19 mouse cellular contexts compared by ENCODE assay signal in genomic region chr13:112031061-112031460, GRCm38 (mm10).
A peak's percentile ranks its signal among the peaks of the same experiment; 100 is the strongest.
DNase-seq lines count a peak whose midpoint lies in the region; ATAC-seq and TF ChIP-seq lines count a peak whose summit lies in the region.
"Had no signal": no experiment of that assay in that cellular context is flagged by ENCODE, and none has a peak within 500 bp of the region (broad histone marks: within the 10 kb centered on the region; RNA-seq: fewer than 3 reads in every experiment).

No protein-coding gene starts in this region.

- TF ChIP-seq POLR2A in heart, adult 2 months (IDR thresholded peaks at IDR 0.05; ENCODE audit: insufficient read depth, low read depth, low read length): no peak

- WGBS in heart, embryonic 10.5 days: 73% methylated on average over 11 of the region's 11 CpGs
- 83% methylated on average over 11 of the region's 11 CpGs for WGBS in heart, adult 2 months
- WGBS in lung, embryonic 16.5 days: 72% methylated on average over 11 of the region's 11 CpGs
- WGBS in liver, embryonic 15.5 days (ENCODE audit: insufficient replicate concordance): 75% methylated on average over 11 of the region's 11 CpGs

- intact Hi-C loops in heart, adult 2 months (cut with DNase I): no loop called here

- no peak overlapping the region for H3K4me2 ChIP-seq in lung, embryonic 16.5 days (ENCODE audit: low read depth, low read length)
- H3K4me2 ChIP-seq in liver, embryonic 15.5 days: no peak overlapping the region
- H3K4me2 ChIP-seq: embryonic facial prominence, embryonic 13.5 days; neural tube, embryonic 12.5 days had no signal

- H3K4me1 ChIP-seq in heart, embryonic 10.5 days: no peaks in the 10 kb centered on the region
- H3K4me1 ChIP-seq in heart, adult 2 months (ENCODE audit: control insufficient read depth, insufficient read depth, low read length): no peaks in the 10 kb centered on the region
- peaks cover 7% of the 10 kb centered on the region; the same call in 1 of the 2 replicates for H3K4me1 ChIP-seq in lung, embryonic 16.5 days (replicated peaks; ENCODE audit: control insufficient read depth, insufficient read depth, low read length)
- H3K4me1 ChIP-seq in liver, embryonic 15.5 days (replicated peaks): peaks cover 5% of the 10 kb centered on the region; the same call in 1 of the 2 replicates
- H3K4me1 ChIP-seq: embryonic facial prominence, embryonic 13.5 days; midbrain, embryonic 10.5 days; neural tube, embryonic 12.5 days had no signal

- H3K9ac ChIP-seq in heart, adult 2 months (ENCODE audit: low read depth, low read length): no peak overlapping the region
- H3K9ac ChIP-seq in lung, embryonic 16.5 days (ENCODE audit: low read length): no peak overlapping the region
- no peak overlapping the region for H3K9ac ChIP-seq in liver, embryonic 15.5 days
- H3K9ac ChIP-seq: embryonic facial prominence, embryonic 13.5 days; neural tube, embryonic 12.5 days had no signal

- H3K36me3 ChIP-seq in heart, embryonic 10.5 days: no peaks in the 10 kb centered on the region
- no peaks in the 10 kb centered on the region for H3K36me3 ChIP-seq in heart, adult 2 months (ENCODE audit: control insufficient read depth, insufficient read depth, low read length)
- no peaks in the 10 kb centered on the region for H3K36me3 ChIP-seq in lung, embryonic 16.5 days (ENCODE audit: control insufficient read depth, insufficient read depth, low read length)
- no peaks in the 10 kb centered on the region for H3K36me3 ChIP-seq in liver, embryonic 15.5 days (replicated peaks)
- H3K36me3 ChIP-seq: embryonic facial prominence, embryonic 13.5 days; midbrain, embryonic 10.5 days; neural tube, embryonic 12.5 days had no signal

- no peak overlapping the region for H3K4me3 ChIP-seq in heart, embryonic 10.5 days
- no peak overlapping the region for H3K4me3 ChIP-seq in heart, adult 2 months
- no peak overlapping the region for H3K4me3 ChIP-seq in lung, embryonic 16.5 days (ENCODE audit: low read length)
- H3K4me3 ChIP-seq in liver, embryonic 15.5 days (replicated peaks): no peak overlapping the region
- H3K4me3 ChIP-seq: embryonic facial prominence, embryonic 13.5 days; layer of hippocampus, adult 2 months; left cerebral cortex, adult 2 months; midbrain, embryonic 10.5 days; neural tube, embryonic 12.5 days had no signal

- H3K9me3 ChIP-seq in heart, embryonic 10.5 days: no peaks in the 10 kb centered on the region
- no peaks in the 10 kb centered on the region for H3K9me3 ChIP-seq in lung, embryonic 16.5 days (ENCODE audit: control insufficient read depth, low read length)
- no peaks in the 10 kb centered on the region for H3K9me3 ChIP-seq in liver, embryonic 15.5 days (replicated peaks)
- H3K9me3 ChIP-seq: embryonic facial prominence, embryonic 13.5 days; midbrain, embryonic 10.5 days; neural tube, embryonic 12.5 days had no signal

- H3K27ac ChIP-seq in heart, embryonic 10.5 days: no peak overlapping the region
- no peak overlapping the region for H3K27ac ChIP-seq in heart, adult 2 months
- H3K27ac ChIP-seq in lung, embryonic 16.5 days (ENCODE audit: low read length): peak overlapping the region; percentile 86
- no peak overlapping the region for H3K27ac ChIP-seq in liver, embryonic 15.5 days (replicated peaks)
- H3K27ac ChIP-seq: embryonic facial prominence, embryonic 13.5 days; layer of hippocampus, adult 2 months; left cerebral cortex, adult 2 months; midbrain, embryonic 10.5 days; neural tube, embryonic 12.5 days had no signal

- H3K27me3 ChIP-seq in heart, embryonic 10.5 days (ENCODE audit: insufficient read depth, poor library complexity, severe bottlenecking): no peaks in the 10 kb centered on the region
- H3K27me3 ChIP-seq in heart, adult 2 months (ENCODE audit: control insufficient read depth, insufficient read depth, low read length): no peaks in the 10 kb centered on the region
- H3K27me3 ChIP-seq in lung, embryonic 16.5 days (ENCODE audit: control insufficient read depth, insufficient read depth, low read depth, low read length): no peaks in the 10 kb centered on the region
- peaks cover 49% of the 10 kb centered on the region for H3K27me3 ChIP-seq in liver, embryonic 15.5 days
- H3K27me3 ChIP-seq: embryonic facial prominence, embryonic 13.5 days; neural tube, embryonic 12.5 days had no signal

- peak; percentile 52 for ATAC-seq in lung, embryonic 16.5 days (ENCODE audit: low read depth)
- ATAC-seq in liver, embryonic 15.5 days (ENCODE audit: insufficient read depth): peak; percentile 25
- ATAC-seq: activated CD4-positive, CD25-positive, alpha-beta regulatory T cell, adult 4 months; hindbrain, embryonic 16.5 days had no signal

- TF ChIP-seq CTCF in heart, adult 2 months (IDR thresholded peaks at IDR 0.05): no peak

- no peaks in the 10 kb centered on the region for H3K79me2 ChIP-seq in heart, adult 2 months (replicated peaks; ENCODE audit: control insufficient read depth, insufficient read depth, low read length)

- DNase-seq in heart, embryonic 10.5 days (ENCODE audit: low spot score): peak; percentile 64
- no peak for DNase-seq in heart, adult 2 months
- no peak for DNase-seq in lung, postnatal 25 days (ENCODE audit: low spot score)
- peak; percentile 30 for DNase-seq in testis, postnatal 14 days (ENCODE audit: low spot score)
- DNase-seq in adrenal gland, postnatal 36 days: no peak
- no peak for DNase-seq in urinary bladder, postnatal 14 days (ENCODE audit: low spot score)
- DNase-seq: cerebellum, adult 9-10 months; heart, postnatal 4 days; kidney, adult 9 months; thymus, adult 18-20 months had no signal

- no peak for TF ChIP-seq EP300 in heart, adult 2 months (IDR thresholded peaks at IDR 0.05; ENCODE audit: insufficient read depth, low read depth, low read length)

Comparison
In these comparisons a context has a peak if more than half of its experiments do, and no peak if none do; other contexts are left out.
1. DNase-seq: peak in heart, embryonic 10.5 days (single experiment) and testis, postnatal 14 days (single experiment); none in heart, adult 2 months (0 of 2), lung, postnatal 25 days (single experiment), adrenal gland, postnatal 36 days (0 of 2) and urinary bladder, postnatal 14 days (single experiment).